Mouse (Mus musculus) megakaryocyte, embryonic 14.5 days (primary cell): ENCODE results near the gene Zdhhc11. TPM values are rescaled to one million over a fixed set of nuclear protein-coding genes. Genes with fewer than 3 reads are reported as not detected.
"Not testable (repeated sequence)": the region's sequence is repeated elsewhere in the genome, so short reads cannot be mapped to it uniquely, and the experiment has no call there.

Source experiments
- H3K27me3 ChIP-seq: replicated peaks from 2 replicates; pipeline ENCODE3; 2012; ENCODE audit warnings: inconsistent platforms
- H3K36me3 ChIP-seq: replicated peaks from 2 replicates; pipeline ENCODE3; 2012; ENCODE audit warnings: low read length, inconsistent platforms, mixed read lengths
- H3K4me1 ChIP-seq: 2 replicates; pipeline ENCODE4 v1.6.1; 2012; ENCODE audit warnings: inconsistent platforms
- H3K4me3 ChIP-seq: replicated peaks from 2 replicates; pipeline ENCODE3; 2012; ENCODE audit warnings: moderate library complexity, mild to moderate bottlenecking, inconsistent platforms
- H3K9me3 ChIP-seq: 2 replicates; pipeline ENCODE4 v1.6.1; 2012; ENCODE audit warnings: inconsistent platforms
- FLI1 ChIP-seq: IDR thresholded peaks from 2 replicates; pipeline ENCODE4 v1.6.1; 2012; ENCODE audit warnings: low read length, inconsistent platforms, mixed read lengths
- GATA1 ChIP-seq: IDR thresholded peaks from 3 replicates; pipeline ENCODE4 v1.6.1; 2012; ENCODE audit warnings: mixed read lengths, low read length, inconsistent platforms, borderline replicate concordance
- polyA plus RNA-seq: library from polyadenylated mRNA; stranded (reverse); fragments of >175 nt; gene quantifications from 2 replicates; pipeline ENCODE4 v1.2.3, GENCODE M21; 2012; ENCODE audit warnings: low replicate concordance; ENCODE audit not compliant: insufficient read depth

The Zdhhc11 gene
- polyA plus RNA-seq, 1 experiment, result not detected

GRCm38 (mm10) chr13:74000961-74001360 is 37.3 kb downstream of the Zdhhc11 start:
- Histone ChIP-seq H3K4me3 (no peak overlapping the region), H3K36me3 (no peaks in the 10 kb centered on the region), H3K27me3 (peaks cover 43% of the 10 kb centered on the region), H3K4me1 (no peaks in the 10 kb centered on the region), H3K9me3 (no peaks in the 10 kb centered on the region)
- TF ChIP-seq FLI1, result no peak
- TF ChIP-seq GATA1, result no peak

- peaks cover 43% of the 10 kb centered on the region for H3K27me3 ChIP-seq
- no peak overlapping the region for H3K4me3 ChIP-seq
- no peaks in the 10 kb centered on the region for H3K9me3 ChIP-seq
- TF ChIP-seq GATA1 (no peak), FLI1 (no peak)
- H3K36me3 ChIP-seq, result no peaks in the 10 kb centered on the region
- no peaks in the 10 kb centered on the region for H3K4me1 ChIP-seq
Observed at GRCm38 (mm10) chr13:74001492-74001891, 37.8 kb downstream of the Zdhhc11 start.

DNA sequence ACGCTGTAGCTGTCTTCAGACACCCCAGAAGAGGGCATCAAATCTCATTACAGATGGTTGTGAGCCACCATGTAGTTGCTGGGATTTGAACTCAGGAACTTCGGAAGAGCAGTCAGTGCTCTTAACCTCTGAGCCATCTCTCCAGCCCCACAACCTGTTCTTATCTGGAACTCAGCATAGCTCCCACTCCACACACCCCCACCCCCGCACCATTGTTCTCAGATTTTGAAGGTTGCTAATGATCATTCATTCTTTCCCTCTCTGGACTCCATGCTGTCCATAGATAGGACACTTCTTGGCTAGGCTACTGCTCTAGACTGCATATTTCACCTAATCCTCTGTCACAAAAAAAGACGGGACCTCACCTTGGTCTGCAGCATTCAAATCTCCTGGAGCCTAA is 43.2 kb downstream of the Zdhhc11 start:
- not testable (repeated sequence) for H3K4me3 ChIP-seq, H3K36me3 ChIP-seq, H3K9me3 ChIP-seq
- Histone ChIP-seq H3K27me3 (peaks cover 70% of the 10 kb centered on the region), H3K4me1 (peaks cover 27% of the 10 kb centered on the region)

DNA sequence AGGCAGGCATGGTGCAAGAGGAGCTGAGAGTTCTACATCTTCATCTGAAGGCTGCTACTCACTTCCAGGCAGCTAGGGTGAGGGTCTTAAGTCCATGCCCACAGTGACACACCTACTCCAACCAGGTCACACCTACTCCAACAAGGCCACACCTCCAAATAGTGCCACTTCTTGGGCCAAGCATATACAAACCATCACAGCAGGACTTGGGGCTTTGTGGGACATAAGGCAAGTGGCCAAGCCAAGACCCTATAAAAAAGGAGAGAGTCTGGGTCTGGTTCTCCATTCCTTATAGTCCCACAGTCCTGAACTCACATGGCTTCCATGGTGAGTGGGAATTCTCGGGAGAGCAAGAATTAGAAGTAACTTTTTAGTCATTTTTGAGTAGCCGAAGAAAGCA is 44.6 kb downstream of the Zdhhc11 start:
- H3K9me3 ChIP-seq, H3K36me3 ChIP-seq, H3K4me3 ChIP-seq: not testable (repeated sequence)
- Histone ChIP-seq H3K27me3 (peaks cover 75% of the 10 kb centered on the region), H3K4me1 (peaks cover 27% of the 10 kb centered on the region)

DNA sequence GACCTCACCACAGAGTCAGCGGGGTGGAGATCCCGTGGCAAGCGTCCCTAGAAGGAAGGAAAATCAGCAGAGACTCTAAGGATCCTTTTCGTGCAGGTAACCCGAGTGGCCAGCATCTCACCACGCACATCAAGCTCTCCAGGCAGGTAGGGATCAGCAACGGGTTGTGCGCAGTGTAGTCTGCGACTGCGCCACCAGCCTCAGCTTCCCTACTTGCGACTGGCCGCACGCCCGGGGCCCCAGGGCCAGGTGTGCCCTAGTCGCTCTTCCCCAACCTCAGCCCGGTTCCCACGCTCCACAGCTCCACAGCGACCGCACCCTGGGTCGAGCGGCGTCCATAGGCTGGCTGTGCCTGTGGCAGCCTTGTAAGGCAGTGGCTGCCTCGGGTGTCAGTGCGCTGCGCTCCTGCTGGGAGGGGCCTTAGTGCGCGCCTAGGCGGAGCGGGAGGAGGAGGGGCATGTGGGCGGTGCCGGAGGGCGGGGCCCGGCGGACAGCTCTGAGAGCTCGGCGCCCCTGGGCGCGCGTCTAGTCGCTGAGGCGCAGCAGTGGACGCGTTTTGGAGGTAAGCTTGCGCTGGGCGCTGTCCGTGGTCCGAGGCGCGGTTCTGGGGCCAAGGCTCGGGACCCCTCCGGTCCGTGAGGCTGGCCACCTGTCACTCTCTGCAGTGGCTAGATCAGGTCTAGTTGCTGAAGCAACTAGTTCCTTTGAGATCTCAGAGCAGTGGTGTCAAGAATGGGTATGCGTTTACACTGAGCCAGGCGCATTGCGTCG is 45.5 kb downstream of the Zdhhc11 start, which contains the start of gene Tppp:
Gene Tppp (plus strand): TSS at position 460 of the 771 bp plus-strand sequence.
- peaks cover 83% of the 10 kb centered on the region for H3K27me3 ChIP-seq

DNA sequence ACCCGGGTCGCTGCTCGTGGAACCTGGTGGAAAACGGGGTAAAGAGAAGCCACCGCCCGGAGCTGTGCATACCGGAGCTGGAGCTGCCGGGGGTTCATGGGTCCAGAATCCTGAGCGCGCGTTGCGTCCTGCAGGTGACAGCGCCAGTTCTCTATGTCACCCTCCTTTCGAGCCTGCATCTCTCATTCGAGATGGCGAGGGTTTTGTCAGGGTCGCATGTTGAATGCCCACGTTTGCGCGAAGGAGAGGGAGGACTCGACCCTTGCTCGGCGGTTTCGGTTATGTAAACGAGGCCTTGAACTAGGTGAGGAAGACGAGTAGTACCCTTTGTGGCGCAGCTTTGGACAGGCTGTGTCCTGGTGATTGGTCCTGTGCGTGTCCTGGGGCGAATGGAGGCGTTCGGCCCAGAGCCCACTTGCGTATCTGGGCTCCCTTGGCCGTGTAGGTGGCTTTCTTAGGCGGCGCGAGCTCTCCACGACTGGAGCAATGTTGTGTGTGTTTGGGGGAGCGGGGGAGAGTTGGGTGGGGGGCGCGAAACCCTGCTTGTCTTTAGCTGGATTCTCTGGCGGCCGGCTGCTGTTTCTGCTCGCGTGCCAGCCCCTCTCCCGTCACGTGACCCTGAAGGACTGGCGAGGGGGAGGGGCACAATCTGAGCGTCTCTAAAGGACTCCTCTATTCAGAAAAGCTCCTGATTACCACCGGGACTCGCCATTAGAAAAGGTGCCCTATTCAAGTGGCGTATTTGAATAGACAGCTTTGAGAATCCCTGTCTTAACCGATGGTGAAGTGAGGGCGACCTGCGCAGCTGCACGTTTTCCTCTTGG is 46.4 kb downstream of the Zdhhc11 start:
- no peaks in the 10 kb centered on the region for H3K9me3 ChIP-seq
- no peak for TF ChIP-seq FLI1
- no peaks in the 10 kb centered on the region for H3K36me3 ChIP-seq
- peaks cover 85% of the 10 kb centered on the region for H3K27me3 ChIP-seq
- peak overlapping the region; percentile 92 for H3K4me3 ChIP-seq
- peaks cover 38% of the 10 kb centered on the region for H3K4me1 ChIP-seq

More for the DNA sequence above, 45.5 kb downstream of the Zdhhc11 start, which contains the start of gene Tppp:
- Histone ChIP-seq H3K9me3 (no peaks in the 10 kb centered on the region), H3K4me1 (peaks cover 32% of the 10 kb centered on the region), H3K36me3 (no peaks in the 10 kb centered on the region), H3K4me3 (peak within 1 kb of the TSS; percentile 92)
- TF ChIP-seq GATA1, result no peak
- TF ChIP-seq FLI1, result no peak

- peak overlapping the region; percentile 50 for H3K4me3 ChIP-seq
- no peaks in the 10 kb centered on the region for H3K9me3 ChIP-seq
- no peak for TF ChIP-seq FLI1
- no peak for TF ChIP-seq GATA1
- no peaks in the 10 kb centered on the region for H3K36me3 ChIP-seq
- H3K27me3 ChIP-seq, result peaks cover 89% of the 10 kb centered on the region
- peaks cover 38% of the 10 kb centered on the region for H3K4me1 ChIP-seq
Observed at GRCm38 (mm10) chr13:74010678-74011077, 47.0 kb downstream of the Zdhhc11 start.

GRCm38 (mm10) chr13:74015908-74016307 is 52.3 kb downstream of the Zdhhc11 start:
- Histone ChIP-seq H3K36me3 (no peaks in the 10 kb centered on the region), H3K4me3 (no peak overlapping the region), H3K9me3 (no peaks in the 10 kb centered on the region), H3K4me1 (peaks cover 19% of the 10 kb centered on the region), H3K27me3 (peaks cover 80% of the 10 kb centered on the region)
- no peak for TF ChIP-seq FLI1
- TF ChIP-seq GATA1, result no peak

GRCm38 (mm10) chr13:74017426-74017825 is 53.8 kb downstream of the Zdhhc11 start:
- Histone ChIP-seq H3K36me3 (no peaks in the 10 kb centered on the region), H3K4me3 (no peak overlapping the region), H3K4me1 (peaks cover 16% of the 10 kb centered on the region), H3K9me3 (no peaks in the 10 kb centered on the region), H3K27me3 (peaks cover 80% of the 10 kb centered on the region)
- no peak for TF ChIP-seq GATA1

DNA sequence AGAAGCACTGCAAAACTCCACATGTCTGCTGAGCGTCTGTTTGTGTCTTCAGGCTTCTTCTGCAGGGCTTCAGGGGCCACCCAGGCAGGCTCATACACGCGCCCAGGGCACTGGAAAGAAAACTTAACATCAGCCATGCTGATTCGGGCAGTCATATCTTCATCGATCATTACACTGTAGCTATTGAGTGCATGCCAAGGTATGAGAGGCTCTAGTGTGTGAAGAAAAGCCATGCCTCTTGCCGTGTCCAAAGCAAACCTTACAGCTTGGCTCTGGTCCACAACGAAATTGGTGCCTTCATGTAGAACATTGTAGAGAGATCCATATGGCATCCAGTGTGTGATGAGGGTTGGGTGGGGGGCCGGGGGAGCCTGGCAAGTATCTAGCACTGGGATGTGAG is 55.4 kb downstream of the Zdhhc11 start:
- not testable (repeated sequence) for H3K36me3 ChIP-seq, H3K4me3 ChIP-seq, H3K9me3 ChIP-seq
- H3K4me1 ChIP-seq, result peaks cover 22% of the 10 kb centered on the region
- H3K27me3 ChIP-seq, result peaks cover 76% of the 10 kb centered on the region
